Mouse (Mus musculus) ES-Bruce4 (cell line): ENCODE measurements around the gene Vgll4.

Source experiments
- EP300 ChIP-seq: IDR thresholded peaks from 2 replicates; pipeline ENCODE4 v1.6.1; 2011; ENCODE audit warnings: low read depth, low read length; ENCODE audit not compliant: insufficient read depth
- POLR2A ChIP-seq: IDR thresholded peaks from one replicate; pipeline ENCODE4 v1.8.1; 2011; ENCODE audit warnings: low read length; ENCODE audit not compliant: insufficient read depth

- TF ChIP-seq EP300, result no peak
- TF ChIP-seq POLR2A, result no peak
These were observed 122.1 kb downstream of the Vgll4 start for GRCm38 (mm10) chr6:114847582-114848174.
